Mouse (Mus musculus) fat pad, adult 2 months (tissue): ENCODE data around the gene Klk14.

Source experiments
- DNase-seq: peaks from one replicate; pipeline ENCODE4 v3.0.0-alpha.2; 2011; ENCODE audit warnings: low read depth, low spot score; ENCODE audit errors: extremely low read depth

Gene Klk14

DNA sequence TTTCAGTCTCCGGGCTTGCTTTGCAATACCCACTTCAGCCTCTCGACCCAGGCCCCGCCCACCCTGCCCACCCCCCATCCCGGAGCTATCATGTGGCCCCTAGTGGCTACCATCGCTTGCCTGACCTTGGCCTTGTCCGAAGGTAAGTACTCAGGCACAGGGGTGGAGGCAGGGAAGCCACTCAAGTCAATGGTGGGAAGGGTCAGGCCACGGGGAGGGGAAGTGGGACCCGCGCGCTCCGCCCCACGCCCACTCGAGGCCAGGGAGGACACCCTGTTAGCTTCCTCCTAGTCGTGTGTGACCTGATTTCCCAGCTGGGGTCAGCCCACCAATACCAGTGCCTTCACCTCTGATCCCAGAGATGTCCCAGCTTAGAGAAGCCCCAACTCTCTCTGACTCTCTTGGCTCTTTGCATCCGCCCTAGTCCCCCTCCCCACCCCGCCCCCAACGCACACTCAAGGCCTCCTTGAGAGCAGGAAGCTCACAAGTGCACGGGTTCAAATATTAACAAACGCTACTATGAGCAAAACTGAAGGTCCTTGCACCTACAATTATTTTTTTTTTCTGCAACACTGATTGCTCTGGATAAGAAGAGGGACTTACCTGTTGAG, 23.6 kb downstream of the Klk14 start:
- DNase-seq = no peak
